Mouse (Mus musculus) cortical plate, adult 2 months (tissue): Measurements from ENCODE around the gene Snx1. TPM values are rescaled to one million over a fixed set of nuclear protein-coding genes. Genes with fewer than 3 reads are reported as not detected.

Experiments
- H3K27ac ChIP-seq: fragments of 200-500 bp; 2 replicates; pipeline ENCODE4 v1.5.1; 2012; ENCODE audit warnings: low read length, control low read depth, inconsistent platforms; ENCODE audit not compliant: insufficient read depth
- H3K4me1 ChIP-seq: fragments of 200-500 bp; 2 replicates; pipeline ENCODE4 v1.6.1; 2011; ENCODE audit warnings: low read length; ENCODE audit not compliant: control insufficient read depth, insufficient read depth
- H3K4me3 ChIP-seq: fragments of 200-500 bp; 2 replicates; pipeline ENCODE4 v1.5.1; 2011; ENCODE audit warnings: mild to moderate bottlenecking, low read length, control low read depth; ENCODE audit not compliant: insufficient read depth
- CTCF ChIP-seq: fragments of 200-500 bp; IDR thresholded peaks from 2 replicates; pipeline ENCODE4 v1.5.1; 2011; ENCODE audit warnings: mild to moderate bottlenecking, control low read depth, low read length; ENCODE audit not compliant: insufficient read depth; ENCODE audit errors: extremely low read depth
- POLR2A ChIP-seq: fragments of 200-500 bp; IDR thresholded peaks from 2 replicates; pipeline ENCODE4 v1.6.1; 2011; ENCODE audit warnings: mild to moderate bottlenecking, low read length, control low read depth; ENCODE audit not compliant: insufficient read depth; ENCODE audit errors: extremely low read depth
- polyA plus RNA-seq: library from polyadenylated mRNA; depleted of rRNA; stranded (reverse); fragments of >200 nt; gene quantifications from 2 replicates; pipeline ENCODE4 v1.2.3, GENCODE M21; 2012

Gene Snx1
- polyA plus RNA-seq, 1 experiment: 90.1 TPM

DNA sequence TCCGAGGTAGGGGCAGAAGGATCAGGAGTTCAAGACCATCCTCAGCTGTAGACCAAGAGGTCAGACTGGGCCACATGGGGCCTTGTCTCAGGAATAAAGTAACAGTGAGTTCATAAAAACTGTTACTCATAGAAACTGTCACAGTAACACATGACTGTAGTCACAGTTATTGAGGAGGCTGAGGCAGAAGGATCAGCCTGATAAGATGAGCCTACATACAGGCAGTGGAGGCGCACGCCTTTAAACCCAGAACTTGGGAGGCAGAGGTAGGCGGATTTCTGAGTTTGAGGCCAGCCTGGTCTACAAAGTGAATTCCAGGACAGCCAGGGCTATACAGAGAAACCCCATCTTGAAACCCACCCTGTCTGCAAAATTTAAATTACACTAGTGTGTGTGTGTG is 6.3 kb downstream of the Snx1 start:
- Histone ChIP-seq H3K27ac (peak overlapping the region; percentile 48; the same call in 1 of the 2 replicates), H3K4me1 (peaks cover 2% of the 10 kb centered on the region), H3K4me3 (no peak overlapping the region)
- TF ChIP-seq CTCF: no peak
- no peak for TF ChIP-seq POLR2A

DNA sequence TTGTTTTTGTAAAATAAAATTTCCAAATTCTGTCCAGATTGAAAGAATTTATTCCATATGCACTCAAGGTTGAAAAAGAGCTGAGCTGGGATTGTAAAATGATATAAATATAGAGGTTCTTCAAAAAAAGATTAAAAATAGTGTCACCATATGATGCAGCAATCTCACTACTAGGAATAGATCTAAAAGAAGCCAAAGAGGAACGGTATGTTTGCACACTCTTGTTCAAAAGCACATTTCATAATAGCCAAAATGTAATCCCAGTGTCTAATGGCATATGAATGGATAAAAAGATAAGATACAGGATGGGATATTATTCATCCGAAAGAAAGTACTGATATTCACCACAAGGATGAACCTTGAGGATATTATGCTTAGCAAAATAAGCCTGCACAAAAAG is 6.9 kb downstream of the Snx1 start:
- TF ChIP-seq POLR2A (no peak), CTCF (no peak)
- H3K4me3 ChIP-seq: no peak overlapping the region
- H3K27ac ChIP-seq: no peak overlapping the region
- peaks cover 2% of the 10 kb centered on the region for H3K4me1 ChIP-seq

DNA sequence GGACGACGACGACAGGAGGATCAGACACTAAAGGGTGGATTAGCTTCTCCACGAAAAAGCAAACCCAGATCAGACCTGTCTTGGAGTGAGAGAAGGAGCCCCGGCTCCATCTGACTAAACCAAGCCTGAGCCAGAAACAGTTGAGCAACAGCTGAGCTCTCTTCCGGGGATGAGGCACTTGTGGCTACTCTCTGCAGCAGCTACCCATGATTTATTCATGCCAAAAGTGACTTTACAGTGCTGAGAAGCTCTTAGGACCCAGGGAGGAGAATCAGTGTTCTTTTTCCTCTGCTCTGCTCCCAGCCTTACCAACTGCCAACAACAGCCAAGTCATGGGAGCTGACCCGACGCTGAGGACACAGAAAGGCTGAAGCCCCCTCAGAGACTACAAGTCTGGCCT is 9.5 kb downstream of the Snx1 start:
- Histone ChIP-seq H3K27ac (no peak overlapping the region), H3K4me3 (no peak overlapping the region), H3K4me1 (peaks cover 2% of the 10 kb centered on the region)
- TF ChIP-seq POLR2A (no peak), CTCF (no peak)

DNA sequence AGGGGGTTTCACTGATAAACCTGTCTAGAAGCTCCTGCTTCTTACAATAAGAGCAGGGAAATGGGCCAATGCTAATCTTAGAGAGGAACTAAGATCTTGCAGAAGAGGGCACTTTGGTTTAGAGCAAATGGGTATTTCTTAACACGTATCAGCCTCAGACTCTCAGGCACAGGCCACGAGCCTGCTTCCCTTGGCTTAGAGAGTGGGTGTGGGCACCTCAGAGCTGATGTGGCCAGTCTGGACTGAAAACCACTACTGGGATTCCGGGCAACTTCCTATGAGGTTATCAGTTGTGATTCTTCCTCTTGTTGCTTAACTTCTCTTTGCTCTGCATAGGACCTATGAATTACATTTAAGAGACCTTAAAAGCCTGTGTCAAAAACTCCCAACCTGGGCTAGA is 12.0 kb downstream of the Snx1 start:
- H3K4me1 ChIP-seq: peaks cover 3% of the 10 kb centered on the region
- no peak for TF ChIP-seq POLR2A
- no peak for TF ChIP-seq CTCF
- H3K4me3 ChIP-seq: no peak overlapping the region
- no peak overlapping the region for H3K27ac ChIP-seq

DNA sequence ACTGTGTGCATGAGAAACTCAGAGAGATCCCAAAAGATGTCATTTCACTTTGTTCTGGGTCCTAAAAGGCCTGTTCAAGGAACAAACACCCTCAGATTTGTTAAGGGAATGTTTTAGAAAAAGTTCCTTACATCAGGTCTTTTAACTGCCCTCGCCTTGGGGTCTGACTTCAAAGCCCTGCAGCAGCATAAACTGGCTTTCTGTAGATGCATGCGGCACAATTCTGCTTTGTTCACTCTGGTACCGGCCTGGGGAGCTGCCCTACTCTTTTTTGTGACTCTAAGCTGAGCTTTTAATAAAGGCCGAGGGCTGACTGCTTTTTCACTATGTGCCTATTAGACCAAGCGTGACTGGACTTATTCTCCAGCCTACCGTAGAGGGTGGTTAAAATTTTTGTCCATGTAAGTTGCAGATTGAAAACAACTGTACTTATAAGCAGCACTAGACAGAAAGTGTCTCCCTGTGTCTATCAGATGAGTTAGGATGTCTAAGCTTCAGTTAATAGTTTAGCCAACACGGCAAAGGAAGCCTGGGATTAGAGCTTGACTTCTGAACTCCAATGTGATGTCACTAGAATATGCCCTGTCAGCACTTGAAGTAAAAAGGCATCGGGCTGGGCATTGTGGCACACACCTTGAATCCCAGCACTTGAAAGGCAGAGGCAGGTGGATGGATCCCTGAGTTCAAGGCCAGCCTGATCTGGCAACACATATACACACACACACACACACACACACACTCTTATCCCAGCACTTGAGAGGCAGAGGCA is 15.6 kb downstream of the Snx1 start:
- H3K4me1 ChIP-seq: 0 out of 2 replicates have a peak, but pooled peaks cover 2% of the 10 kb centered on the region
- TF ChIP-seq POLR2A (no peak), CTCF (no peak)
- no peak overlapping the region for H3K4me3 ChIP-seq
- H3K27ac ChIP-seq: peak overlapping the region; percentile 53; the same call in 1 of the 2 replicates

DNA sequence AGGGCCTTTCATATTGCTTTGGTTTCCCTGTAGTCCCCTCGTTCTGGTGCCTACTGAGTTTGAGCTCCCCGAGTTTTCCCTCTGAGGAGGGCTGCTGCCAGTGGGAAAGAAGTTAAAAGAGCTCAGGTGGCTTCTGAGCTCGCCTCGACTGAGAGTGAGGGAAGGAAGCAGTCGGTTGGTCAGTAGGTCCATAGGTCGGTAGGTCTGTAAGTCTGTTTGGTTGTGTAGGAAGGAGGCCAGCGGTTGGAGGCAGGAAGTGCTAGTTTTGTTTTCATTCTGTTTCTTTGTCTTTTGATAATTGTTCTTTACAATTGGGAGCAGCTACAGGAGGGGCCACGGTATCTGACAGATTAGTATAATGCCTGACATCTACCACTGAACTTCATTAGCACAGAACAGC is 16.3 kb downstream of the Snx1 start:
- Histone ChIP-seq H3K4me3 (no peak overlapping the region), H3K27ac (no peak overlapping the region), H3K4me1 (0 out of 2 replicates have a peak, but pooled peaks cover 2% of the 10 kb centered on the region)
- TF ChIP-seq POLR2A (no peak), CTCF (no peak)

DNA sequence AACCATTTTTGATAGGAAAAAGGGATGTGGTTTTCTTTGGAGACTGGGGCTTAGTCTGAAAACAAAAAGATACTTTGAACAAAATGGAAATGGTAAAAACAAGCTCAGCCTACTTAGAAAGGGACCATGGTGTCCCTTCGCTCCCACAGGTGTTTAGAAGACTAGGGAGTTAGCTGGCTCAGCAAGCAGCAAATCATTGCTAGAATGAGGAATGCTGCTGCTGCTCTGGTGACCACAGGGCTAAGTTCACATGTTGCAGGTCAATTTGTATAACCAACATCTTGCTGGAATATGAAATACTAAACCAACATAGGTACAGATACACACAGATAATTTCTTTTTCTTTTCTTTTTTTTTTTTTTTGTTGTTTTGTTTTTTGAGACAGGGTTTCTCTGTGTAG is 16.8 kb downstream of the Snx1 start:
- 0 out of 2 replicates have a peak, but pooled peaks cover 2% of the 10 kb centered on the region for H3K4me1 ChIP-seq
- TF ChIP-seq CTCF (no peak), POLR2A (no peak)
- H3K27ac ChIP-seq: no peak overlapping the region
- H3K4me3 ChIP-seq: no peak overlapping the region

DNA sequence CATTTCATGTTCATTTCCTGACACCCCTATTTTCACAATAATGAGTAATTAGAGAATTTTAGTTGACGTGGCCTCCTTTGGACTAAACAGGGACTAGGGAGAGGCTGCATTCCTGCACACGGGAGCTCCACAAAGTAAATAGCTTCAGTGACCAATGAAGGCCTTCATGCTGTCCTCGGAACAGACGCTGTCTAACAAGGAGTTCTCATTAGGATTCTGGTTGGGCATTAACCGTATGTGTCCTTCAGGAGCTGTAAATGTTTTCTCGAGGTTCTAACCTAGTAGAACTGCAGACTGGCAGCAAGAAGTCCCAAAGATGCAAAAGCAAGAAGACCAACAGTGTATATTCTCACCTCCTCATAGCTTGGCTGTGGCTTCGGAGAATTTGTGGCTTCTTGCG is 21.2 kb downstream of the Snx1 start:
- H3K27ac ChIP-seq: no peak overlapping the region
- no peak overlapping the region for H3K4me3 ChIP-seq
- peaks cover 1% of the 10 kb centered on the region; the same call in 1 of the 2 replicates for H3K4me1 ChIP-seq
- TF ChIP-seq POLR2A (no peak), CTCF (no peak)

DNA sequence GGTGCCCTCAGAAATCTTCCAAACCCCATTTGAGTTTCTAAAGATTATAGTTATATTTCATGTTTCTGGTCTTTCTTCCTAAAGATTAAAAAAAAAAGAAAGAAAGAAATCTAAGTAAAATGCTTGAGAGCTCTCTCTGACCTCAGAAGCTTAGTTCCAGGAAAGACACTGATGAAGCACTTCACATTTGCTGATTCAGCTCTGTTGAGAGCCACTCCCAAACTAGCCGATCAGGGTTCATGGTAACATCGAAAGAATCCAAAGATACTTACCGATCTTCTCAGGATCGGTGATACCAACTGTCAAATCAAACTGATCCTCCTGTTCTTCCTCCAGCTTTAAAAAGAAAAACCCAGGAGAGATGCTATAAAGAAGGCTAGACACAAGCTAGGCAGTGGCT is 21.8 kb downstream of the Snx1 start:
- TF ChIP-seq POLR2A (no peak), CTCF (no peak)
- no peak overlapping the region for H3K27ac ChIP-seq
- H3K4me1 ChIP-seq: peaks cover 1% of the 10 kb centered on the region; the same call in 1 of the 2 replicates
- H3K4me3 ChIP-seq: no peak overlapping the region

DNA sequence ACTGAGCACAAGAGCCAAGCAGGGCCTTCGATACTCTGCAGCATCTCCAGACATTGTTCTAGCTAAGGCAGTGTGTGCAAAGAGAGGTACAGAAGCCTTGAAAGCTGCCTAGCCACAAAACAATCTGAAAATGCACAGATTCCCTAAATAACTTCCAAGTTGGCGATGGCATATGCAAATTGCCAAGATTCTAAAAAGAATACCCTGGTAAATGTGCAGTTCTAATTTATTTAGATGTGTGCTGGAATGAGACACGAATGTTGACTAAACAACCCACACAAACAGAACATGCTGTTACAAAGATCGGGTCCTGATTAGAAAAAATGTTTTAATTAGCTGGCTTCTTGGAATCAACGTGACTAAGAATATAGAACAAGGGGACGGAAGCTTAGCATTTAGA is 23.7 kb downstream of the Snx1 start:
- TF ChIP-seq CTCF (no peak), POLR2A (no peak)
- Histone ChIP-seq H3K4me1 (peaks cover 3% of the 10 kb centered on the region; the same call in 1 of the 2 replicates), H3K4me3 (no peak overlapping the region), H3K27ac (no peak overlapping the region)
